Mouse (Mus musculus): ENCODE data around the gene Ppp1r14b. TPM values are rescaled to one million over a fixed set of nuclear protein-coding genes. Genes with fewer than 3 reads are reported as not detected.
"Not testable (repeated sequence)": the region's sequence is repeated elsewhere in the genome, so short reads cannot be mapped to it uniquely, and the experiment has no call there.

Ppp1r14b gene
- total RNA-seq, 2 experiments from 2014 or later, result 41.6 to 57.8 TPM

DNA sequence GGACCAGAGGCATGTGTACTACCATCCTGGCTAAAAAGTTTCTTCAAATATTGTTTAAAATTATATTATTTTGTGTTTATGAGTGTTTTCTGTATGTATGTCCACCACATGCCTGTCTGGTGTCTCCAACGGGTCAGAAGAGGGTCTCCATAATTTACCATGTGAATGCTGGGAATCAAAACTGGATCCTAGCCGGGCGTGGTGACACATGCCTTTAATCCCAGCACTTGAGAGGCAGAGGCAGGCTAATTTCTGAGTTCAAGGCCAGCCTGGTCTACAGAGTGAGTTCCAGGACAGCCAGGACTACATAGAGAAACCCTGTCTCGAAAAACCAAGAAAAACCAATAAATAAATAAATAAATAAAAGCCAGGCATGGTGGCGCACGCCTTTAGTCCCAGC is 16.4 kb downstream of the Ppp1r14b start:
- ATAC-seq (replicated peaks; ENCODE audit: low FRiP score, poor library complexity, severe bottlenecking), result not testable (repeated sequence)

DNA sequence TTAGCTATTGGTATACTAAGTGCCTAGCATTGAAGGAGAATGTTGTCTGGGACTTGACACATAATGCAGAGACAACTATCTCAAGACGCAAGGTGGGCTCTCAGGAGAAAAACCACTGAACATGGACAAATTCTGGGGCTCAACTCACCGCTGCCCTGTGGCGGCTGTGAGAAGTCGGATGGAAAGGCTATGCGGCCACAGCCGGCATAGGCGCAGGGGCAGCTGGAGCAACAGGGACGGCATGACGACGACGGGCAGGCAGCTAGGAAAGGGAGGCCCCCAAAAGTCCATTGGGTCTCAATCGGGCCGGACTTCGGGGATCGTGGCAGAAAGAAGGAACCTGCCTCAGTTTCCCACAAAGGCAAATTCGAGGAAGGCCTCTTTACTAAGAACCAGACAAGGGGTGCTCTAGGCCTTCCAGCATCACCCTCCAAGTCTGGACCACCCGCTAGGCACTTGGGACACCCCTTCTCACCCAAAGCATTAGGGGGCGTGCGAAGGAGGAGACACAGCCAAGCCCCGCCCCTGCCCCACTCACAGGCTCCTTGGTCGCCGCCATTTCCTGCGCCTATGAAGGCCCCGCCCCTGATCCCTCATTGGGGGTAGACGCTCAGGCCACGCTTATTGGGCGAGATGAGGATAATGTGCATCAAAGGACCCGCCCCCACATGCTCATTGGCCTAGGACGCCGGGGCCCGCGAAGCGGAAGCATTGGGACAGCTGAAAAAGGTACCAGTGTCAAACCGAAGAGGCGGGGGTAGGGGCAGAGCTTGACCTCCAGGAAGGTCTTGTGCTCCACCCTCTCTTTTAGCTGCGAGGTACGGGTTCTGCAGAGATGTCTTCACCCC is 17.5 kb downstream of the Ppp1r14b start, which contains the start of gene Dnajc4:
TSS of gene Dnajc4 (minus strand) at position 562 of the 848 bp plus-strand sequence.
- peak; percentile 92 for ATAC-seq (replicated peaks; ENCODE audit: low FRiP score, poor library complexity, severe bottlenecking)

DNA sequence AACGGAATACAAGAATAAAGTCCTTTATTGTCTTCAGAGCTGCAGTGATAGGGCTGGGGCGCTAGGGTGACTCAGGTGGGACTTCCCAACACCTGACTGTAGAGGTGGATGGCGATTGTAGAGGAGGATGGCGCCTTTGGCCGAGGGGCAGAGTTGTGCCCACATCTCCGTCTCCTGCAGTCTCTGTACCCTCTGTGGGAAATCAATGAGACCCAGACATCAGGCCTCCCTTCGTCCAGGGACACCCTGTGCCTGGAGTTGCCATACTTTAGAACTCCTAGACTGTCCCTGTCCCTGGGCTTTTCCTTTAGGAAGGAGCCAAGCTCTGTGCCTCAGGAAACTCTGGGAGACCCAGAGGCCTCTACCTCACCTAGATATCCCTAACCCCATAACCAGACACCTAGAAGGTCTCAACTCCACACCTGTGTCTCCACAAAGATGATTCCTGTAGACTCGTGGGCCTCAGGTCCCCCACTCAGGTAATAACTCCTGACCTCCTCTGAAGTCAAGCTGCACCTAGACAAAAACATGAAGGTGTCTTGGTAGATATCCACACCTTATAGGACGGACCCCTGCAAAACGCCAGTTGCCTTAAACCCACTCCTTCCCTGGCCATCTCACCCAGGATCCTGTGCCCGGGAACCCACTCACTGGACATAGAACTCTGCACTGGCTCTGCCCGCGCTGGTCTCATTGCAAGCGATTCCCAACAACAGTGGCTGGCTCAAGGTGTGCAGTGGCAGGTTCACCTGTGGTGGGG is 18.4 kb downstream of the Ppp1r14b start:
- ATAC-seq (replicated peaks; ENCODE audit: low FRiP score, poor library complexity, severe bottlenecking), result peak; percentile 5; the same call in 1 of the 2 replicates

DNA sequence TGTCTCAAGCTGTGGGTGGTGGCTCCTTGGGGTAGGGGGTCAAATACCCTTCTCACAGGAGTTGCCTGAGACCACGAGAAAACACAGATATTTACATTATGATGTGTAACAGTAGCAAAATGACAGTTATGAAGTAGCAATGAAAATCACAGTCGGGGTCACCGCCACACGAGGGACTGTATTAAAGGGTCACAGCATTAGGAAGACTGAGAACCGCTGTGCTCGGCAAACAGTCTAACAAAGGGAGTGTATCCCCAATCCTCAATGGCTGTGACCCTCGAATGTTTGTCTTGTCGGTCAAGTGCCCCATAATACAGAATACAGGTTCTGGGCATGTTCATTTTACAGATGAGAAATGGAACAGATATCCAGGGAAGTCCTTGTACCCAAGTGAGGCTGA is 19.2 kb downstream of the Ppp1r14b start:
- ATAC-seq (replicated peaks; ENCODE audit: low FRiP score, poor library complexity, severe bottlenecking), result no peak

DNA sequence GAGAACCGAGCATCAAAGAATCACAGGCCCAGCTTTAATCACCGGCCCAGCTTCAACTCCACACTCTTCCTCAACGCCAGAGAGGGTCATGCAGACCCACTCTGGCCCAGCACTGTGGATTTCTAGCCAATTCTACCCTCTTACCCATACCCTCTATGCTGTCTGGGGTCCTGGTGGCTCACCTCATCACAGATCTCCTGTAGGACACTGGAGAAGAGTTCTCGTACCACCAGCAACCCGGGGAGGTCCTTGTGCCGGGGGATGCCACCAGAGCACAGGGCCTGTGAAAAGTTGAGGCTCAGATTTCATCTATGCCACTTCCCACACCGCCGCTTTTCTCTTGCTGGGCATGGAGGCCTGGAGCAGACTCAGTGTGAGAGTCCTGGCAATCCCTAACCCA is 19.7 kb downstream of the Ppp1r14b start:
- ATAC-seq (replicated peaks; ENCODE audit: low FRiP score, poor library complexity, severe bottlenecking), result no peak

DNA sequence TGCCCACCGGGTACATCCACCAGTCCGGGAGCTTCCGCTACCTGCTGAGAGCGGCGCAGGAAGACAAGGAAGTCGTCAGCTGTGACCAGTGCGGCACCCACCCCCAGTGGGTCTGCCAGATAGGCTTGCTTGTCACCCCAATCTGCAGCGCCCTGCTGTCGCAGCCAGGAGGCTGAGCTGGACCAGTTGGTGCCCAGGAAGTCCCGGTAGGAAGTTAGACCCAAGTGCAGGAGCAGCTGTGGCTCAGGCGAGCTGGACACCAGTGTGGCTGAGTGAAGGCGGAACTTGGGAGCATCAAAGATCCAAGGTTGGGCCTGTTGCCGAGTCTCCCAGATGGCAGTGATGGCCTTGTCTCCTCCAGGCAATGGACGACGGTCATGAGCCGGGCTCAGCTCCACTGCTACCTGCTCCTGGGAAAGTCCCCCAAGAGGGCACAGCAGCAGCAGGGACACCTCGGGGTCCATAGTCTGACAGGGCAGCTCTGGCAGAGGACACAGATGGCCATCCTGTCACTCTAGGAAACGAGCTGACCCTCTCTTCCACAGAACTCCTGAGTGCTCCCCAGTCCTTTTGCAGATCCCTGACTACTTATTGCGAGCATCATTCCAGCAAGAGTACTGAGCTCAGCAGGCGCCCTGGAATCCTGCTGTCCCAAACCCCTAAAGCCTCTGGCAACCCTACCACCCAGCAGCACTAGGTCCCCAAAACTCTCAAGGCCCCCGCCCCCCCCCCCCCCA is 20.7 kb downstream of the Ppp1r14b start:
- ATAC-seq (replicated peaks; ENCODE audit: low FRiP score, poor library complexity, severe bottlenecking), result no peak

DNA sequence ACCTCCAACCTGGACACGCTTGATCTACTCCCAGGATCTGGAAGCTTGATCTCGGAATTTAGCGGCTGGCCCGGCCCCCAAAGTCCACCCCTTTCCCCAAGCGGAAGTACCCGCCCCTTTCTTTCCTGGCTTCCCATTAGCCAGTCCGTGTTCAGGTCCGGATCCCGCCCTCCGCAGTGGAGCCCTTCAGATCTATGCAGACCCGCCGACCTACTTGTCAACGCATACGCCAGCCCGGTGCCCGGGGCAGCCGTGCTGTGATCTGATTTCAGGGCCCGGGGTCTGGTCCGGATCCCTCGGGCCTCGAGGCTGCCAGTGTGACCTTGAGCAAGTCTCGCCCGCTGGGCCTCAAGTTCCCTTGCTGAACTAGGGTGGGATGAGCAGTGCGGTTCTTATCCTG is 21.2 kb downstream of the Ppp1r14b start, which contains the start of the genes Nudt22 and Trpt1:
TSS of gene Nudt22 (minus strand) at position 112 of the 400 bp plus-strand sequence.
TSS of gene Trpt1 (plus strand) at position 126 of the 400 bp plus-strand sequence.
- peak; percentile 74 for ATAC-seq (replicated peaks; ENCODE audit: low FRiP score, poor library complexity, severe bottlenecking)

DNA sequence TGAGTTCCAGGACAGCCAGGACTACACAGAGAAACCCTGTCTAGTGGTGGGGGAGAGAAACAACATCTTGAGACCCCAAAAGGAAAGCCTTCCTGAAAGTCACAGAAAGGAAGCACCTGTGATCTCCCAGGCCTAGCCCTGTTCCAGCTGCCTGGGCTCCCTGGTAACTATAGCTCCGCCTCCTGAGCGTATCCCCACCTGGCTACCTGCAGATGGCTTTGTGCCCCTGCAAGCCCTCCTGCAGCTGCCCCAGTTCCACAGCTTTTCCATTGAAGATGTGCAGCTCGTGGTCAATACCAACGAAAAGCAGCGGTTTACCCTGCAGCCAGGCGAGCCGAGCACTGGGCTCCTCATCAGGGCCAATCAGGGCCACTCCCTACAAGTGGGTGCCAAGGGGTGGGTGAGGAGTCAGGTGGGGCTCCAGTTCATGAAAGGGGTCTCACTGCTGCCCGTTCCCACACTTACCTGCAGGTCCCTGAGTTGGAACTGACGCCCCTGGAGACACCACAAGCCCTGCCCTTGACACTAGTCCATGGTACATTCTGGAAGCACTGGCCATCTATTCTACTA is 23.0 kb downstream of the Ppp1r14b start:
- ATAC-seq (replicated peaks; ENCODE audit: low FRiP score, poor library complexity, severe bottlenecking), result no peak

DNA sequence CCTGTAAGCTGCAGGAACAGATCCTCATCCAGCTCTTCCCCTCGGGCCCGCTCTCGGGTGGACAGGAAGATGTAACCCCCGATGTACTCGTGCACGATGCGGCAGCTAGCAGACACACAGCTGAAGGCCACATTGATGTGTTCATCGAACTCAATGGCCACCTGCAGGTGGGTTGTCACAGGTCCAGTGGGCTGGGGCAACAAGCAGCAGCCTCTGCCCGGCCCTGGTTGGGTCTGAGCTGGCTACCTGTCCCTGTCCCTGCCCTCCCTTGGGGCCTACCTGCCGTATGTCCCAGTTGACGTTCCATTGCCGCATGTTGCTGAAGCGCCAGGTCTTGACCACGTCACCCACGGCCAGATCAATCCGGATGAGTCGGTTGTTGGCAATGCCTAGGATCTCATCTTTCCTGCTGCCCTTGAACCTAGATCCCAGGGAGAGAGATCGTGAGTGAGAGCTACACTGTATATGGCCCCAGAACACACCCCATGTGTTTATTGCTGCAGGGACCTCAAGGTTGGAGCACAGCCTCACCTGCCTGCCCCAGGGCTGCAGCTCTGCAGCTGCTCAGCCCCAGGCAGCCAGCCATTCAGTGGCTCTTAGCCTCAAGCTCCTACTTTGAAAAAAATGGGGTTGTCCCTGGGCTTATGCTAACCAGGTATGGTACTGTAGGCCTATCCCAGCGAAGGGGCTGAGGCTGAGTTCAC is 24.7 kb downstream of the Ppp1r14b start:
- ATAC-seq (replicated peaks; ENCODE audit: low FRiP score, poor library complexity, severe bottlenecking), result no peak

DNA sequence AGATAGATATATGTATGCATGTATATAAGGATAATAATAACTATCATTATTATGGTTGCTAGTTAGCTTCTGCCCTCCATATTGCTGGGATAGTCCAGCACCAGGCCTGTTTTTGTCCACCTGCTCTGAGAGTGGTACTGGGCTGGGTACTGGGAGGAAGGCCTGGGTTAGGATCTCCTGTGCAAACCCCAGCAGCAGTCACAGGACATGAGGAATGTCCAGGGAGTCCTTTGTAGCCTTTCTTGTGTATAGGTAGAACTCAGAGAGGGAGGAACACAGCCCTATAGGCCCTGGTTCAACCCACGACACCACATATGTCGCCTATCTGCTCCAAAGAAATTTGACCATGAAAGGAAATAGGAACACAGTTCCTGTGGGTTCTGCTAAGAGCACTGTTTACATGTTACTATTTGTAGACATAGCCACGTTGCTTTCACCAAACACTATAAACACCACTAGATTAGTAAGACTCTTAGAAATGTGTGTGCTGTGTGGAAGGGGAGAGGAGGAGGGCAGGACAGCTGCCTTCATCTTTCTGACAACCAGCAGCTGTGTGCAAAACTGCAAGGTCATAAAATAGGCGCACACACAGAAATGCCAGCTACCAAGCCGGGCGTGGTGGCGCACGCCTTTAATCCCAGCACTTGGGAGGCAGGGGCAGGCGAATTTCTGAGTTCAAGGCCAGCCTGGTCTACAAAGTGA is 32.3 kb downstream of the Ppp1r14b start:
- no peak for ATAC-seq (replicated peaks; ENCODE audit: low FRiP score, poor library complexity, severe bottlenecking)

DNA sequence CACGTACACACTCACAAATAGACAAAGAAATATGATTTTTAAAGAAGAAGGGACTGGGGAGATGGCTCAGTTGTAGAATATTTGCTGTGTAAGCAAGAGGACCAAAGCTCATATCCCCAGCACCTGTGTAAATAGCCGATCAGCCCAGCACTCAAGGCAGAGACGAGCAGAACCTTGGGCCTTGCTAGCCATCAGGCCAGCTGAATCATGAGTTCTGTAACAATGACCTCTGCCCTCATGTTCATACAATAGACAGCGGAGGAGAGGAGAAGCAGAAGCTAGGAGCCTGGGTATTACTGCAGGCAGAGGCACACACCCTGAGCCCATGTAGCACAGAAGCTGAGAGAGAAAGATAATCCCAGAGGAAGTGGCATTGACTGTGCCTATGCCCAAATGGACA is 37.7 kb downstream of the Ppp1r14b start:
- no peak for ATAC-seq (replicated peaks; ENCODE audit: low FRiP score, poor library complexity, severe bottlenecking)

DNA sequence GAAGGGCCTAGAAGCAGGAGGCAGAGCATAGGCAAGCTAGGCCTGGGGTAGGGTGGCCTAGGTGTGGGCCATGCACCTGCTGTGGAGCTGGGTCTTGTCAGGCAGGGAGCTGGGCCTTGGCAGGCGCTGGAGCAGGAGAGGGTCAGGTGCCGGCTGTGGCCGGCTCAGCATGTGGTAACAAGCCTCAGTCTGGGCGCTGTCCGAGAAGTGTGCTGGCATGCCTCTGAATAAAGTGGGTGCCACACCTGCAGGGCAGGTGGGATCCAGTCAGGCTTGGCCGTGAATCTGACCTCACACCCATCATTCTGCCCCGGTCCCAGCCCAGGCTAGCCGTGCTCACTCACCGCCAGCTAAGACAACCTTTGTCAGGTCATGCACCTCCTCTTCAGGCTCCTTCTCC is 39.2 kb downstream of the Ppp1r14b start:
- no peak for ATAC-seq (replicated peaks; ENCODE audit: low FRiP score, poor library complexity, severe bottlenecking)

DNA sequence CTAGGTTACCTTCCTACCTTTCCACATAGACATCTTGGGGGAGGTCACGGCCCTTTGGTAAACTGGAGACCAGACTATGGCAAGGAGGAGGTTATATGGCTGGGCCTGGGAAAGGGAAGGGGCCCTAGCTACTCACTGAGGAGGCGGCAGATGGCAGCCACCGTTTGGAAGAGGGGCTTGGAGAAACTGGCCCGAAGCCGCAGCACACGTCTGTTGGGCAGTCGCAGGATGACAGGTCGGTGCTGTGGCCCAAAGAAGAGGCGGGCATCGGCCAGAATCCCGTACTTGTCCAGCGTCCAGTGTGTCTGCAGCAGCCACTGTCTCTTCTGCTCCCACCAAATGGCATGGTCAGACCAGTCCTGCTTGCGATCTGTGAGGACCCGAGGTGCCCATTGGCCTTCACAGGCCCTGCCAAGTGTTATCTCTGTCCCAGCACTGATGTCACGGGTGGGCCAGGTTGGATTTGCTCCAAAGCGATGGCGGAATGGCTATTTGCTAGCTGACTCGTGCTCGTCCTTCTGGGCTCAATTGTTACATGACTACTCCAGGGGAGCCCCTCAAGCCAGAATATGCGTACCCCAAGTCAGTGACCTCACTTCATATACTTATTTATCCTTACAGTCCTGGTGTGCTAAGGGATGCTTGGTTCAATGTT is 39.8 kb downstream of the Ppp1r14b start:
- ATAC-seq (replicated peaks; ENCODE audit: low FRiP score, poor library complexity, severe bottlenecking), result no peak

DNA sequence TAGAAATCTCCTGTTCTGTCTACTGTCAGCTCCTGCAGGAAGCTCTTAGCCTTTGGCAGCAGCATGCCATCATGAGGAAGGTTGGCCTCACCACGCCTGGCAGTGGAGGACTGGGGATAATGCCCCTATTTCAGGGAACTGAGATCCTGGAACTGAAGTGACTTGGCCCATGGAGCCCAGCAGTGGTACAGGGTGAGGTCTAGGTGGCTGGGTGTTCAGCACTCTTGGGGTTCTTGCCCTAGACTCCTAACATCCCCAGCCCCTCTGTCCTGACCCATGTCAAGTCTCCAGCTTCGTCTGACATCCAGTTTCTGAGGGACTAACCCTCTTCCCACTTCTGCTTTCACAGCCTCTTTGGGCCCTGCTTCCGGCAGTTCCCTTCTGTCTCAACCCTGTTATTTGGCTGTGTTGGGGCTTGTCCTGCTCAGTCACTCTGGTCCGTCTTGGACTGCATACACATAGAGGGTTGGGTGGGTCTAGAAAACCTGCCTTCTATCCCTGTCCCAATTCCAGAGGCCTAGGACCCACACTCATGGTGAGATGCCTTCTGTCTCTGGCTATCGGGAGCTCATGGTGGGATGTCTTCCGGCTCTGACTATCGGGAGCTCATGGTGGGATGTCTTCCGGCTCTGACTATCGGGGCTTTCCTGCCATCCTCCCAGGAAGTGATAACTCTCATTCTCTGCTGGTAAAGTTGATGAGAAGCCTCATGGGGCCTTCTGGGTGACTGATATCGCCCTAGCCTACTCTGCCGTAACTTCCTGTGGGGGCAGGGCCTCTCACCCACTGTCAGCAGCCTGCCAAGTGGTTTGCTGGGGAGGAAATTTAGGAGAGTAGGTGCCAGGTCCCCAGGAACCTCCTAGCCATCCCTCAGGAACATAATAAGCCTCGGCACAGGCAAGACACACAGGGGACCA is 43.0 kb downstream of the Ppp1r14b start:
- ATAC-seq (replicated peaks; ENCODE audit: low FRiP score, poor library complexity, severe bottlenecking), result peak; percentile 76

DNA sequence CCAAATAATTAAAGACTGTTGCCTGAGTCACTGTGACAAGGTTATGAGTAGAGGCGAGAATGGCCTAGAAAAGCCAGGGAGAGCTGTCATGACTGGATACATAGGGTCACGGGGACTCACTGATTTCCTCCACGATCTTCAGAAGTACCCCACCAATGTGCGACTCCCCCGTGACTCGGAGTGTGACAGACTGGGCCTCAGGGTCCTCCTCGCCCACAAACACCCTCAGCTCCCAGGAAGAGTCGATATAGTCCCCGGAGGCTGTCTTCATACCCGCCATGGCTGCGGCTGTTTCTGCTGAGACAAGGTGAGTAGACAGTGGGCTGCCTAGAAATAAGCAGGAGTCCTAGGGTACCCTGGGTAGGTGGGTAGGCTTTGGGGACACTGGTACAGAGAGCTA is 43.8 kb downstream of the Ppp1r14b start:
- ATAC-seq (replicated peaks; ENCODE audit: low FRiP score, poor library complexity, severe bottlenecking), result peak; percentile 32

DNA sequence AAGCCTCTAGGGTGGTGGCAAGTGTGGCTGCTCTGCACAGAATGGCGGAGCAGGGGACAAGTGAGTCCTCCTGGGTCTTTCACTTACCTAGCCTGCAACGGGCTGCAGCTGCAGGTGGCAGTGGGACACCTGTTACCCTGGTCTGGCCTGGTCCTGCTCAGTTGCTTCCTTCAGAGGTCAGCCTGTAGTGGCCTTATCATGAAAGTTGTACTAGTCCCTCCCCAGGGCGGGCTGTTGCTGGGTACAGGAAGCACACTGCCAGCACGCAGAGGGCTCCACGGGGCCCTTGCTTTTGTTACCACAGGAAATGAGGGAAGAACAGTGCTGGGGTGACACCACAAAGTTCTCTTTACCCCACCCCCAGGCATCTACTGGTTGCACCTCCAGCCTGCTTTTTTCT is 44.4 kb downstream of the Ppp1r14b start, which contains the start of gene Fermt3:
TSS of gene Fermt3 (minus strand) at position 279 of the 400 bp plus-strand sequence.
- peak; percentile 82 for ATAC-seq (replicated peaks; ENCODE audit: low FRiP score, poor library complexity, severe bottlenecking)

DNA sequence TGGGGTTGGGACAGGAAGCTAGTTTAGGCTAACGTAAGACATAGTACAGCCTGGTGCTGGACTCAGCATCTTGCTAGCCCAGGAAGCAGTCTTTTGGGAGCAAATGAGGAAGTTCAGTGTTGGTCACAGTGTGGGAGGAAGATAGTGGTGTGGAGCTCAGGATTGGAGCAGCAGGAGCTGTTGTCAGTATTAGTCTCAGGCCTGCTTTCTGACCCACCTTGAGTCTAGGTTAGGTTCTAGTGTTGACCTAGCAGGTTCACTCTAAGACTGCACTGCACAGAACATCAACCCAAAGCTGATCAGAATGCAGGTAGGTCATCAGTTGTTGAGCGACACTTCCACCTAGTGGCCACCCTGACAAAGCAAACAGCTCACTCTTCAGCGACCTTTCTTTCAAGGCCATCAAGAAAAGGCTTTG is 45.5 kb downstream of the Ppp1r14b start:
- ATAC-seq (replicated peaks; ENCODE audit: low FRiP score, poor library complexity, severe bottlenecking), result peak; percentile 56; the same call in 1 of the 2 replicates
